ENCODE assay signal across 8 mouse cellular contexts in genomic region chr12:31116005-31116466, GRCm38 (mm10). TPM values are rescaled to one million over a fixed set of nuclear protein-coding genes. Genes with fewer than 3 reads are reported as not detected.
DNase-seq lines count a peak whose midpoint lies in the region; ATAC-seq and TF ChIP-seq lines count a peak whose summit lies in the region.

No protein-coding gene starts in this region.

- TF ChIP-seq POLR2A in limb, embryonic 14.5 days (IDR thresholded peaks at IDR 0.05; ENCODE audit: borderline replicate concordance, extremely low read depth, insufficient read depth, insufficient read length) = no peak

- H3K9ac ChIP-seq in forebrain, postnatal 0 days = no peak overlapping the region
- H3K9ac ChIP-seq in limb, embryonic 14.5 days (ENCODE audit: low read depth, low read length, severe bottlenecking) = no peak overlapping the region

- no peak overlapping the region for H3K4me2 ChIP-seq in forebrain, postnatal 0 days (ENCODE audit: low read depth)
- H3K4me2 ChIP-seq in limb, embryonic 14.5 days (replicated peaks; ENCODE audit: low read depth, low read length, severe bottlenecking) = no peak overlapping the region

- no peak overlapping the region for H3K27ac ChIP-seq in forebrain, postnatal 0 days (ENCODE audit: low read depth, low read length)
- H3K27ac ChIP-seq in limb, embryonic 14.5 days (replicated peaks; ENCODE audit: low read depth, low read length) = no peak overlapping the region

- peak; percentile 89 for TF ChIP-seq CTCF in forebrain, postnatal 0 days (IDR thresholded peaks at IDR 0.05; ENCODE audit: low read depth)

- H3K4me1 ChIP-seq in forebrain, postnatal 0 days (ENCODE audit: insufficient read depth) = no peaks in the 10 kb centered on the region
- no peaks in the 10 kb centered on the region for H3K4me1 ChIP-seq in limb, embryonic 14.5 days (ENCODE audit: control insufficient read depth, insufficient read depth, low read length)

- WGBS in forebrain, postnatal 0 days = 17% methylated on average over 8 of the region's 8 CpGs
- 13% methylated on average over 8 of the region's 8 CpGs for WGBS in limb, embryonic 14.5 days

- H3K9me3 ChIP-seq in forebrain, postnatal 0 days (ENCODE audit: low read length) = no peaks in the 10 kb centered on the region
- no peaks in the 10 kb centered on the region for H3K9me3 ChIP-seq in limb, embryonic 14.5 days (ENCODE audit: control insufficient read depth, low read length)

- H3K4me3 ChIP-seq in forebrain, postnatal 0 days (ENCODE audit: low read depth, low read length) = no peak overlapping the region
- H3K4me3 ChIP-seq in limb, embryonic 14.5 days (replicated peaks; ENCODE audit: low read length) = no peak overlapping the region

- H3K27me3 ChIP-seq in forebrain, postnatal 0 days (ENCODE audit: insufficient read depth, low read length) = no peaks in the 10 kb centered on the region
- no peaks in the 10 kb centered on the region for H3K27me3 ChIP-seq in limb, embryonic 14.5 days (ENCODE audit: control insufficient read depth, insufficient read depth, low read length)

- H3K36me3 ChIP-seq in forebrain, postnatal 0 days (ENCODE audit: insufficient read depth) = no peaks in the 10 kb centered on the region
- no peaks in the 10 kb centered on the region for H3K36me3 ChIP-seq in limb, embryonic 14.5 days (ENCODE audit: control insufficient read depth, insufficient read depth, low read length)

- peak; percentile 33; the same call in 1 of the 2 replicates for ATAC-seq in cerebellum, adult (ENCODE audit: insufficient number of reproducible peaks, low FRiP score, low TSS enrichment)
- peak; percentile 65 for ATAC-seq in forebrain, postnatal 0 days
- no peak for ATAC-seq in limb, embryonic 14.5 days (ENCODE audit: low FRiP score, low read depth)

- DNase-seq in ovary, postnatal 14 days (ENCODE audit: low spot score) = peak; percentile 59
- no peak for DNase-seq in ovary, postnatal 10 days (ENCODE audit: low spot score)
- DNase-seq in forebrain, postnatal 0 days = peak; percentile 78
- peak; percentile 35 to 69 for DNase-seq in kidney, adult 8-10 months
- peak; percentile 71 for DNase-seq in limb, embryonic 14.5 days (ENCODE audit: low spot score)
- DNase-seq in retina, adult 2 months (ENCODE audit: low read depth, low spot score) = peak; percentile 20
- DNase-seq in urinary bladder, postnatal 14 days (ENCODE audit: low spot score) = peak; percentile 65

RNA-seq across cellular contexts. Expression of gene Fam110c, which starts 42.4 kb away (rescaled TPM):
- total RNA-seq in forebrain, postnatal 0 days (2014; rRNA removed) = 0.10 and 0.38 TPM in 2 replicates
- 0.19 TPM in 1 of 2 replicates, not detected in the other for polyA plus RNA-seq in forebrain, postnatal 0 days (2015; fragmentation: Nextera tagmentation; extraction: Ambion mirVana)
- 0.03 and 0.09 TPM in 2 replicates for polyA plus RNA-seq in limb, embryonic 14.5 days (2012; rRNA removed)
- polyA plus RNA-seq in limb, embryonic 14.5 days (2014; fragmentation: Nextera tagmentation; extraction: Ambion mirVana) = 0.40 TPM in 1 of 2 replicates, not detected in the other
